Mouse (Mus musculus): ENCODE measurements around the gene Gpr132. TPM values are rescaled to one million over a fixed set of nuclear protein-coding genes. Genes with fewer than 3 reads are reported as not detected.

The Gpr132 gene
- total RNA-seq, 2 experiments from 2014 or later = 0.22 to 2.0 TPM

GRCm38 (mm10) chr12:112802917-112803316 lies 65.1 kb downstream of the Gpr132 start:
- intact Hi-C loops (cut with DNase I) = loop anchor here (5.0 kb wide), 1 partner anchor 56 kb away; no protein-coding TSS in a partner anchor
- DNase-seq = no peak

GRCm38 (mm10) chr12:112801864-112802846 lies 65.9 kb downstream of the Gpr132 start, which contains the start of gene Ahnak2:
Gene Ahnak2 (minus strand): TSS chr12:112802657.
- DNase-seq = peak in 1 of 2 experiments; percentile 27
- intact Hi-C loops (cut with DNase I) = loop anchor here (1.0 to 5.0 kb wide), 2 partner anchors 41 to 55 kb away; no protein-coding TSS in a partner anchor

Other genes with a start within 250 kb of the Gpr132 start
- gene Adssl1, start 248.2 kb downstream of the Gpr132 start, total RNA-seq (2021) = 100 to 1,000 TPM; 119 to 129 TPM
- 10 to 100 TPM; 25.4 to 30.9 TPM for gene Siva1, start 223.5 kb downstream of the Gpr132 start, total RNA-seq (2021)
- 100 to 1,000 TPM; 217 to 237 TPM for gene Akt1, start 193.3 kb downstream of the Gpr132 start, total RNA-seq (2021)
- 1 to 10 TPM; 5.8 to 7.2 TPM for gene Zbtb42, start 189.4 kb downstream of the Gpr132 start, total RNA-seq (2021)
- 1 to 10 TPM; 8.6 to 9.9 TPM for gene Cep170b, start 147.8 kb downstream of the Gpr132 start, total RNA-seq (2021)
- 1 to 10 TPM; 6.3 to 8.0 TPM for gene Pld4, start 107.6 kb downstream of the Gpr132 start, total RNA-seq (2021)
- gene Ahnak2, start 65.6 kb downstream of the Gpr132 start, total RNA-seq (2021) = 10 to 100 TPM; 14.5 to 19.5 TPM
- 1 to 10 TPM; 1.9 to 2.2 TPM for gene Clba1, start 59.3 kb downstream of the Gpr132 start, total RNA-seq (2021)
- 10 to 100 TPM in 1 of 2 experiments, 1 to 10 TPM in 1; 7.8 to 12.1 TPM for gene Cdca4, start 38.8 kb downstream of the Gpr132 start, total RNA-seq (2021)
- gene Jag2, start 61.5 kb upstream of the Gpr132 start, total RNA-seq (2021) = 10 to 100 TPM; 32.1 to 32.4 TPM
- 1 to 10 TPM; 8.3 to 8.6 TPM for gene Nudt14, start 73.9 kb upstream of the Gpr132 start, total RNA-seq (2021)
- 10 to 100 TPM; 16.8 TPM for gene Btbd6, start 108.3 kb upstream of the Gpr132 start, total RNA-seq (2021)
- gene Brf1, start 132.5 kb upstream of the Gpr132 start, total RNA-seq (2021) = 10 to 100 TPM; 28.3 to 28.8 TPM
- 10 to 100 TPM; 29.0 to 32.1 TPM for gene Pacs2, start 146.3 kb upstream of the Gpr132 start, total RNA-seq (2021)
- under 1 TPM in 1 of 2 experiments, not detected in 1; 0.27 TPM for gene Tex22, start 206.3 kb upstream of the Gpr132 start, total RNA-seq (2021)
- gene Mta1, start 230.1 kb upstream of the Gpr132 start, total RNA-seq (2021) = 10 to 100 TPM; 45.1 to 46.8 TPM

All from heart, postnatal 14 days (tissue).